Mouse (Mus musculus): ENCODE measurements around the gene Flad1.

DNA sequence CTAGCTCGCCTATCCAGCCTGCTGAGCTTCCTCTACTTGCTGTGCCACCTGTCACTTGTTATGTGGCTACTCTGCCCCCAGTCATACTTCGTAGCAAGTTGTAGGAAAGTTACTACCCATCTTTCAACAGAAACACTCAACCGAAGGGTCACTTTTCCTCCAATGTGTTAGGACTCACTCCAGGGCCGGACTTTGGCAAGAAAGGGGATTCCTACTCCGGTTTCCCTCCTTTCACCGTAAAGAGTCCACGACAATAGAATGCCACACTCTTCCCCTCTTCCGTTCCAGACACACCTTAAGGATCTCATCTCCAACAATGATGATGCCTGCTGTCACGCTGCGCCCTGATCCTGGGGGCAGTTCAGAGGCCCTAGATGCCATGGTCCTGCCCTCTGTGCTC, 806 bp downstream of the Flad1 start:
- TF ChIP-seq CTCF (IDR thresholded peaks at IDR 0.05; ENCODE audit: borderline replicate concordance, control insufficient read depth, extremely low read depth, insufficient read depth, low read length, poor library complexity) (no peak), POLR2A (IDR thresholded peaks at IDR 0.05; ENCODE audit: control insufficient read depth, extremely low read depth, insufficient read depth, low read length, poor library complexity) (no peak)
